Mouse (Mus musculus): ENCODE measurements at regions not wholly inside any gene's neighbourhood (a gene's known extent, or its start where the extent isn't known, plus 50 kb on each side); places are given as distances from the start of the nearest gene placed in this dataset.

DNA sequence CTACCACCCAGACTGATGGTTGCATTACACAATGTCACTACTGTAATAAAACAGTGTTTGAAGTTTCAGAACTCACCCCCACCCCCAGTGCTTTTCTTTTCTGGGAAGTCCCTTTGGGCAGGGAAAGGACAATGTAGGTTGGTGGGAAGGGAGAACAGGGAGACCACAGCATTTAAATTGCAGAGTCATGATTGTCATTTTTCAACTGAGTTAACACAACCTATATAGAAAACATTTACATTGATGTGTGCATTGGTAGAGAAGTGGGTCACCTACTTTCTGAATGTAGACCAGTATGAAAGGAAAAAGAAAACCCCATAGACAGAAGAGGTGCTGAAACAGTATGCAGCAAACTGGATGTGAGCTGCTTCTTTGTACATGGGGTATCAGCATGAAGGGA, 264.0 kb upstream of the Robo2 start:
- in situ Hi-C loops (cut with MboI; ENCODE audit: low pct_unique_long_range_greater_than_20kb) = loop anchor here (10.0 kb wide), 1 partner anchor 441 kb away; no protein-coding TSS in a partner anchor
- no peaks in the 10 kb centered on the region for H3K27me3 ChIP-seq
- POLR2A ChIA-PET = no interaction called here
- CTCF ChIA-PET = no interaction called here
- DNase-seq (ENCODE audit: low read depth, low spot score) (no peak), ATAC-seq (no peak)
- TF ChIP-seq CTCF (IDR thresholded peaks at IDR 0.05) = no peak

DNA sequence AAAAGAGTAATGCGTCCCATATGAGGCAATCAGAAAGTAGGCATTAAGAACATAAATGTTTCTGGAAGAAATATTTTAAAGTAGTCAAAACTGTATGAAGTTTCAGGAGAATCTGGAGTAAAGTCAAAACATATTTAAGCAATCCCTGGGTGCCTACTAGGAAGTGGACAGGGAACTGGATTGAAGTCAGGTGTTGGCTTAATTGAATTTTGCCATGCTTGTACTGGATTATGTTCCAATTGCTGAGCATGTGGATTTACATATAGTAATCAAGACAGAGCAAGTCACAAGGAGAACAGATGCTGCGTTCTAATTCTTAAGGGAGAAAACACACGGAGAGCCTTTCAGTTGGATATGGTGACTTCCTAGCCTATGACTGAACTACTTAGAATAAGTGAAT, 259.8 kb upstream of the Robo2 start:
- in situ Hi-C loops (cut with MboI; ENCODE audit: low pct_unique_long_range_greater_than_20kb) = loop anchor here (10.0 kb wide), 1 partner anchor 437 kb away; no protein-coding TSS in a partner anchor
- ChIA-PET CTCF (no interaction called here), POLR2A (no interaction called here)
- no peak for TF ChIP-seq CTCF (IDR thresholded peaks at IDR 0.05)
- ATAC-seq (no peak), DNase-seq (ENCODE audit: low read depth, low spot score) (no peak)
- H3K27me3 ChIP-seq = no peaks in the 10 kb centered on the region

- ChIA-PET POLR2A (no interaction called here), CTCF (interaction anchor here (1.1 kb wide), 1 partner anchor 14 kb away, joined by 3 read pairs; no protein-coding TSS in a partner anchor)
- ATAC-seq (no peak), DNase-seq (ENCODE audit: low read depth, low spot score) (no peak)
- in situ Hi-C loops (cut with MboI; ENCODE audit: low pct_unique_long_range_greater_than_20kb) = no loop called here
- no peak for TF ChIP-seq CTCF (IDR thresholded peaks at IDR 0.05)
- no peaks in the 10 kb centered on the region for H3K27me3 ChIP-seq
These were observed 252.7 kb upstream of the Robo2 start for GRCm38 (mm10) chr16:74664337-74664736.

GRCm38 (mm10) chr16:74651244-74651643, 239.6 kb upstream of the Robo2 start:
- no peaks in the 10 kb centered on the region for H3K27me3 ChIP-seq
- no peak for ATAC-seq
- ChIA-PET POLR2A (no interaction called here), CTCF (no interaction called here)
- in situ Hi-C loops (cut with MboI; ENCODE audit: low pct_unique_long_range_greater_than_20kb) = no loop called here
- no peak for TF ChIP-seq CTCF (IDR thresholded peaks at IDR 0.05)
- no peak for DNase-seq (ENCODE audit: low read depth, low spot score)

GRCm38 (mm10) chr16:74649207-74649606, 237.6 kb upstream of the Robo2 start:
- in situ Hi-C loops (cut with MboI; ENCODE audit: low pct_unique_long_range_greater_than_20kb) = no loop called here
- DNase-seq (ENCODE audit: low read depth, low spot score) (no peak), ATAC-seq (no peak)
- CTCF ChIA-PET = interaction anchor here (0.6 kb wide), 1 partner anchor 237 kb away, joined by 3 read pairs; no protein-coding TSS in a partner anchor
- TF ChIP-seq CTCF (IDR thresholded peaks at IDR 0.05) = no peak
- H3K27me3 ChIP-seq = no peaks in the 10 kb centered on the region
- POLR2A ChIA-PET = no interaction called here

DNA sequence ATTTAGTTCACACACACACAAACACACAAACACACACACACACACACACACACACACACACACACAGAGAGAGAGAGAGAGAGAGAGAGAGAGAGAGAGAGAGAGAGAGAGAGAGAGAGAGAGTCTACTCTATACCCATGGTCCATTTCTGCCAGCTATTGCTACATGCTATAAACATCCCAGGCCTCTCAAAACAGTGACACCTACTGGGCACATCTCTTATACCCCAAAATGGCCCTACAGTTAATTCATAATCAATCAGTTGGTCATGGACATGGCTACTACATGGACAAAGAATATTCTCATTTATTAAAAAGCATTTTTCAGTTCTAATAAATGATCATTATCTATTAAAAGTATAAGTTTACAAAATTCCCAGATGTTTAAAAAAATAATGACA, 236.8 kb upstream of the Robo2 start:
- peak; percentile 28 for TF ChIP-seq CTCF (IDR thresholded peaks at IDR 0.05)
- DNase-seq (ENCODE audit: low read depth, low spot score) = no peak
- in situ Hi-C loops (cut with MboI; ENCODE audit: low pct_unique_long_range_greater_than_20kb) = no loop called here
- no peak for ATAC-seq
- CTCF ChIA-PET = interaction anchor here (0.6 to 1.2 kb wide), 2 partner anchors 15 to 236 kb away, joined by 3 read pairs; no protein-coding TSS in a partner anchor
- POLR2A ChIA-PET = no interaction called here
- H3K27me3 ChIP-seq = no peaks in the 10 kb centered on the region

DNA sequence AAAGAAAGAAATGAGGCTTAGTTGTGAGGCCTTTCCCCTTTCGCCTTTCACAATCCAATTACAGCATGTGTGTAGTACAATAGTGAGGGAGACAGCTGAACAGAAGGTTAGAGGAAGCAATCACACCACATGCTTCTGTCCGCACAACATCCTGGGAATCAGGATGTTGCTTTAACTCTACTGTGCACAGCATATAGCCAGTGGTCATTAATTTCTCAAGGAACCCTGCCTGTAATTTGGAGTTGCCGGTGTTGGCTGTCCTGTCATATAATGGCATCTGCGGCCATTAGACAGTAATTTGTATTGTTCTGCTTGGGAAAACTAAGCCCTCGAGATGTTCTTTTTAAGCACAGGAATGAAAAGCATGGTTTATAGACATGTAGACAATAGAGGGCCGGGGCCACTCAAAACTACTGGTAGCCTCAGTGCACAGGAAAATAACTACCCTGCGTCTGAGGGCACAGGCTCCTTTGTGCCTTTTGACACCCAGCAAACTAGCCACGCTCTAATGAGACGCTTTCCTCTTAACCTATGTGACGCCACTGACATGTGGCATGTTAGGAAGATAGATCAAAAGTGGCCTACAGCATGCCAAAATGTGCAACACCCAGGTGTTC, 233.2 kb upstream of the Robo2 start:
- H3K27me3 ChIP-seq = no peaks in the 10 kb centered on the region
- DNase-seq (ENCODE audit: low read depth, low spot score) (no peak), ATAC-seq (no peak)
- ChIA-PET POLR2A (no interaction called here), CTCF (no interaction called here)
- no peak for TF ChIP-seq CTCF (IDR thresholded peaks at IDR 0.05)
- in situ Hi-C loops (cut with MboI; ENCODE audit: low pct_unique_long_range_greater_than_20kb) = no loop called here

DNA sequence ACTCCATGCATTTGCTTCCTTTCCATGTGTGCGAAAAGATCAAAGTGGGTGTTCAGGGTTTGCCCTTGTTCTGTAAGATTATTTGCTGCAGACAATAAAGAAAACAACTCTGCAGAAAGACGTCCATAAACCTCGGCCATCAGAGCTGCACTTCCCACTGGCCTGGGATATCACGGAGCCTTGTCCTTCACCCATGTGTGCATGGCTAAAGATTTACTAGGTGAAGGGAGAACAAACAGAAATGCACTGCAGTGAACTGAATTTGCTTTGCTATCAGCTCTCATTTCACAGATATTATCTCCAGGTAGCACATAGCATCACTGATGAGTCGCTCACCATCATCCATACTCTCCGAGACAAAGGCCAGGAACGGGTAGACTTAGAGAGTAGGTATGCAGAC, 228.2 kb upstream of the Robo2 start:
- ATAC-seq (no peak), DNase-seq (ENCODE audit: low read depth, low spot score) (no peak)
- CTCF ChIA-PET = no interaction called here
- no peak for TF ChIP-seq CTCF (IDR thresholded peaks at IDR 0.05)
- in situ Hi-C loops (cut with MboI; ENCODE audit: low pct_unique_long_range_greater_than_20kb) = no loop called here
- POLR2A ChIA-PET = no interaction called here
- H3K27me3 ChIP-seq = peaks cover 4% of the 10 kb centered on the region

- DNase-seq (ENCODE audit: low read depth, low spot score) (no peak), ATAC-seq (no peak)
- in situ Hi-C loops (cut with MboI; ENCODE audit: low pct_unique_long_range_greater_than_20kb) = no loop called here
- H3K27me3 ChIP-seq = peaks cover 4% of the 10 kb centered on the region
- TF ChIP-seq CTCF (IDR thresholded peaks at IDR 0.05) = no peak
- ChIA-PET POLR2A (no interaction called here), CTCF (no interaction called here)
These were observed 226.0 kb upstream of the Robo2 start for GRCm38 (mm10) chr16:74637638-74638037.

DNA sequence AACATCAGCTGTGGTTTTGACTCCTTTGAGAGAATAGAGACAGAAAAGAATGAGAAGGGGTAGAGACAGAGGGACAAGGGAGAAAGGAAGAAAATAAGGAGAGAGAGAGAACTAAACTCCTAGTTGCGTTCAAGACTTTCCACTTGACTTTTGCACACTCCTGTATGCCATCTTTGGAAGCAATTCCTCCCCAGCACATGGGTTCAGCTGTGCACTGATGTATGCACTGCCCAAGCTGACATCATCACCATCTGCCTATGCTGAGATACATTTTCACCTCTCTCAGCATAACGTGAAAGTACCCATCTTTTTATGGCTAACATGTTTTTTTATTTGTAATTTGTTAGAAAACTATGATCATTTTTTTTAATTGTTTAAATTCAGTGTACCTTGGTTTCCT, 214.2 kb upstream of the Robo2 start:
- ChIA-PET POLR2A (no interaction called here), CTCF (no interaction called here)
- in situ Hi-C loops (cut with MboI; ENCODE audit: low pct_unique_long_range_greater_than_20kb) = no loop called here
- DNase-seq (ENCODE audit: low read depth, low spot score) (no peak), ATAC-seq (no peak)
- TF ChIP-seq CTCF (IDR thresholded peaks at IDR 0.05) = no peak
- no peaks in the 10 kb centered on the region for H3K27me3 ChIP-seq

DNA sequence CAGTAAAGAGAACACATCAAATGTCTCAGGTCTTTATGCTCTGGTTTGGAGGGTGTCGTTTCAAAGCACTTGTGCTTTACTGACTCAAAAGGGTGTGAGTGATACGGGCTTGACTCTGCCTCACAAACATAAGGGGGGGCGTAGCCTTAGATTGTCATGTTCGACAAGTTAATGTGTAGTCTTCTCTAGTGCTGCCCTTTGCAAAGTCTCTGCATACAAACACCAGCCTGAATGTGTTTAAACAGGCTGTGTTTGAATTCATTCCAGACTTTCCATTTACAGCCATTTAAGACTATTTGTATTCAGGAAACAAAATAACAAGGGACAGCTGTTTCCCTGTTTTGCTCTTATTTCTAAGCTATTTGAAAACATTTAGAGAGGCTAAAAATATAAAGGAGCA, 200.4 kb upstream of the Robo2 start:
- in situ Hi-C loops (cut with MboI; ENCODE audit: low pct_unique_long_range_greater_than_20kb) = no loop called here
- DNase-seq (ENCODE audit: low read depth, low spot score) (no peak), ATAC-seq (no peak)
- ChIA-PET POLR2A (no interaction called here), CTCF (no interaction called here)
- TF ChIP-seq CTCF (IDR thresholded peaks at IDR 0.05) = no peak
- H3K27me3 ChIP-seq = no peaks in the 10 kb centered on the region

DNA sequence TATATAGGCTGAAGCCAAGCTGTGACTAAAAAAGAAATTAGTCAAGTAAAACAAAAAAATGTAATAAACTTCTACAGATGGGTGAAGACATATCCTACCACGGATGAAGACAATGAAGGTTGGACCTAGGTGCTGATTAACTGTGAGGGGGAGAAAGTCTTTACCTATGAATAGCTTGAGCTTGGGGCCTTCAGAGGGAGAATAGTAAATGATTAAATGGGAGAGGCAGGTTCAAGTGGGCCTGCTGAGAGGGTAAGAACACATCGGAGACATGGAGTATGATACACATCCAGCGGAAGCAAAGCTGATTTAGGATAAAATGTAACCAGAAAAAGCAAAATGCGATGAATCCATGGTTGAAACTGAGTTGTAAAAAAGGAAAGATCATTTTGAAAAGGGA, 197.9 kb upstream of the Robo2 start:
- ChIA-PET POLR2A (no interaction called here), CTCF (no interaction called here)
- no peak for DNase-seq (ENCODE audit: low read depth, low spot score)
- ATAC-seq = no peak
- H3K27me3 ChIP-seq = no peaks in the 10 kb centered on the region
- no peak for TF ChIP-seq CTCF (IDR thresholded peaks at IDR 0.05)
- in situ Hi-C loops (cut with MboI; ENCODE audit: low pct_unique_long_range_greater_than_20kb) = no loop called here

Data from Patski (cell line).